Mouse (Mus musculus): ENCODE data around the gene Fndc3b. TPM values are rescaled to one million over a fixed set of nuclear protein-coding genes. Genes with fewer than 3 reads are reported as not detected.

The Fndc3b gene
- total and polyA plus RNA-seq, 3 experiments, result 0.03 to 0.05 (median 0.04) TPM

- Histone ChIP-seq H3K27ac (ENCODE audit: insufficient read depth, low read depth) (no peak overlapping the region), H3K4me2 (ENCODE audit: insufficient read depth, low read depth, poor library complexity, severe bottlenecking) (no peak overlapping the region), H3K9ac (ENCODE audit: insufficient read depth, low read depth) (no peak overlapping the region), H3K79me2 (replicated peaks; ENCODE audit: control insufficient read depth, extremely low read depth, insufficient read depth, poor library complexity, severe bottlenecking) (no peaks in the 10 kb centered on the region), H3K4me3 (replicated peaks in 1 of 3; ENCODE audit: low read depth in 2 of 3, low read length in 2 of 3, poor library complexity in 1 of 3) (no peak overlapping the region), H3K4me1 (ENCODE audit: control insufficient read depth in 1 of 2, insufficient read depth in 2 of 2) (peaks cover 0 to 5% of the 10 kb centered on the region in 2 experiments; a peak in 2 of 4 replicates), H3K36me3 (replicated peaks in 1 of 2; ENCODE audit: control insufficient read depth in 1 of 2, insufficient read depth in 1 of 2, low read length in 1 of 2) (no peaks in the 10 kb centered on the region), H3K27me3 (replicated peaks) (no peaks in the 10 kb centered on the region), H3K9me3 (replicated peaks; ENCODE audit: low read length) (no peaks in the 10 kb centered on the region)
- in situ Hi-C loops (cut with MboI; ENCODE audit: low pct_ligation_motif_present, low pct_unique_long_range_greater_than_20kb, low sequenced_read_pairs), result no loop called here
- dilution Hi-C loops (cut with MboI; ENCODE audit: extremely low pct_ligation_motif_present, extremely low pct_unique_long_range_greater_than_20kb, low sequenced_read_pairs), result no loop called here
- no peak for DNase-seq (ENCODE audit: extremely low read depth)
- TF ChIP-seq SIN3A (IDR thresholded peaks at IDR 0.05; ENCODE audit: low read length) (no peak), BHLHE40 (IDR thresholded peaks at IDR 0.05; ENCODE audit: low read depth, low read length) (no peak), ELF1 (IDR thresholded peaks at IDR 0.05; ENCODE audit: low read depth, low read length) (no peak)
Measured at GRCm38 (mm10) chr3:27432981-27433380, 278.1 kb downstream of the Fndc3b start.

- DNase-seq (ENCODE audit: extremely low read depth), result no peak
- in situ Hi-C loops (cut with MboI; ENCODE audit: low pct_ligation_motif_present, low pct_unique_long_range_greater_than_20kb, low sequenced_read_pairs), result no loop called here
- Histone ChIP-seq H3K4me3 (replicated peaks in 1 of 3; ENCODE audit: low read depth in 2 of 3, low read length in 2 of 3, poor library complexity in 1 of 3) (no peak overlapping the region), H3K9ac (ENCODE audit: insufficient read depth, low read depth) (no peak overlapping the region), H3K4me1 (ENCODE audit: control insufficient read depth in 1 of 2, insufficient read depth in 2 of 2) (peaks cover 2 to 9% of the 10 kb centered on the region in 2 experiments), H3K36me3 (replicated peaks in 1 of 2; ENCODE audit: control insufficient read depth in 1 of 2, insufficient read depth in 1 of 2, low read length in 1 of 2) (no peaks in the 10 kb centered on the region), H3K9me3 (replicated peaks; ENCODE audit: low read length) (no peaks in the 10 kb centered on the region), H3K79me2 (replicated peaks; ENCODE audit: control insufficient read depth, extremely low read depth, insufficient read depth, poor library complexity, severe bottlenecking) (no peaks in the 10 kb centered on the region), H3K27me3 (replicated peaks) (no peaks in the 10 kb centered on the region), H3K4me2 (ENCODE audit: insufficient read depth, low read depth, poor library complexity, severe bottlenecking) (no peak overlapping the region), H3K27ac (ENCODE audit: insufficient read depth, low read depth) (no peak overlapping the region)
- dilution Hi-C loops (cut with MboI; ENCODE audit: extremely low pct_ligation_motif_present, extremely low pct_unique_long_range_greater_than_20kb, low sequenced_read_pairs), result no loop called here
- no peak for TF ChIP-seq ZC3H11A (IDR thresholded peaks at IDR 0.05; ENCODE audit: low read depth, low read length)
Measured at GRCm38 (mm10) chr3:27430621-27431263, 280.4 kb downstream of the Fndc3b start.

GRCm38 (mm10) chr3:27427406-27427805 lies 283.7 kb downstream of the Fndc3b start:
- Histone ChIP-seq H3K27ac (ENCODE audit: insufficient read depth, low read depth) (no peak overlapping the region), H3K27me3 (replicated peaks) (no peaks in the 10 kb centered on the region), H3K4me3 (replicated peaks in 1 of 3; ENCODE audit: low read depth in 2 of 3, low read length in 2 of 3, poor library complexity in 1 of 3) (no peak overlapping the region), H3K4me2 (ENCODE audit: insufficient read depth, low read depth, poor library complexity, severe bottlenecking) (no peak overlapping the region), H3K36me3 (replicated peaks in 1 of 2; ENCODE audit: control insufficient read depth in 1 of 2, insufficient read depth in 1 of 2, low read length in 1 of 2) (no peaks in the 10 kb centered on the region), H3K9me3 (replicated peaks; ENCODE audit: low read length) (no peaks in the 10 kb centered on the region), H3K79me2 (replicated peaks; ENCODE audit: control insufficient read depth, extremely low read depth, insufficient read depth, poor library complexity, severe bottlenecking) (no peaks in the 10 kb centered on the region), H3K9ac (ENCODE audit: insufficient read depth, low read depth) (no peak overlapping the region), H3K4me1 (ENCODE audit: control insufficient read depth in 1 of 2, insufficient read depth in 2 of 2) (peaks cover 6 to 24% of the 10 kb centered on the region in 2 experiments)
- dilution Hi-C loops (cut with MboI; ENCODE audit: extremely low pct_ligation_motif_present, extremely low pct_unique_long_range_greater_than_20kb, low sequenced_read_pairs), result no loop called here
- DNase-seq (ENCODE audit: extremely low read depth), result no peak
- in situ Hi-C loops (cut with MboI; ENCODE audit: low pct_ligation_motif_present, low pct_unique_long_range_greater_than_20kb, low sequenced_read_pairs), result no loop called here
- TF ChIP-seq USF1 (IDR thresholded peaks at IDR 0.05; ENCODE audit: low read depth, low read length) (no peak), MAFK (IDR thresholded peaks at IDR 0.05; ENCODE audit: insufficient replicate concordance, low read length) (no peak), ZKSCAN1 (IDR thresholded peaks at IDR 0.05; ENCODE audit: borderline replicate concordance, low read depth, low read length) (no peak), RAD21 (IDR thresholded peaks at IDR 0.05; ENCODE audit: low read depth, low read length) (no peak), TCF12 (IDR thresholded peaks at IDR 0.05; ENCODE audit: low read depth, low read length) (no peak), USF2 (conservative IDR thresholded peaks at IDR 0.05; ENCODE audit: low read depth, low read length) (no peak), GABPA (IDR thresholded peaks at IDR 0.05; ENCODE audit: insufficient replicate concordance, low read depth, low read length) (no peak), MAX (IDR thresholded peaks at IDR 0.05; ENCODE audit: low read length) (no peak)
